Mouse (Mus musculus) frontal cortex, adult 2 months (tissue): ENCODE data around the gene Fam57a. TPM values are rescaled to one million over a fixed set of nuclear protein-coding genes. Genes with fewer than 3 reads are reported as not detected.
"Not testable (repeated sequence)": the region's sequence is repeated elsewhere in the genome, so short reads cannot be mapped to it uniquely, and the experiment has no call there.

Experiments
- DNase-seq, 2 experiments: peaks; one replicate each; pipeline ENCODE4 v3.0.0; 2022; ENCODE audit warnings: low spot score in 1 of 2; ENCODE audit errors: extremely low spot score in 1 of 2
- polyA plus RNA-seq: library from polyadenylated mRNA; depleted of rRNA; stranded (reverse); fragments of >200 nt; gene quantifications from 2 replicates; pipeline ENCODE4 v1.2.3, GENCODE M21; 2012

Fam57a gene
- polyA plus RNA-seq, 1 experiment: 26.1 TPM

DNA sequence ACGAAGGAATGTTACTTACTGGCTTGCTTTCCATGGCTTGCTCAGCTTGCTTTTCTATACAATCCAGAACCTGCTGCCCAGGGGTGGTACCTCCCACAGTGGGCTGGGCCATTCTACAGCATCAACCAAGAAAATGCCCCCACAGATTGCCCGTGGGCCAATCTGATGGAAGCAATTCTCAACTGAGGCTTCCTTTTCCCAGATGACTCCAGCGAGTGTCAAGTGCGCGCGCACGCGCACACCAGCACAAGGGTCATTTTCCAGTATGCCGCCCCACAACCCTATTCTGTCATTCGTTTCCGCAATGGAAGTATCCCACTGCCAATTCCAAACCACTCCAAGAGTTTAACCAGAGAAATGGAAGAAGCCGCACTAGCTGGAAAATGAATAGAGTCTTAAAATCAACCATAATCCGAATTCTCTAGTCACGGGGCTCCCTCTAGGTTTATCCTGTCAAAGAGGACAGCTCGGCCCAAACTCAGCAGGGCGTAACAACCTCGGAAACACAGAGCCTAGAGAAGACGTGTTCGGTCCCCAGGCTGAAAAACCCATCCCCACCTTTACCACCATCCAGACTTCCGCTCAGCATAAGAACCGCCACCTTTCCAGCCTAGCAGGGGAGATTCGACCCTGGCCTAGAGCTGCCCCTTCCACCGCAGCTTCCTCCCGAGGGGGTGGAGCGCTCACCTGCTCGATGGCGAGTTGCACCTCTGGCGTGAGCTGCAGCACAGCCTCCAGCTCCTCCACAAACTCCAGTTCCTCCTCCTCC is 561 bp upstream of the Fam57a start:
- peak; percentile 25 to 69 for DNase-seq

GRCm38 (mm10) chr11:76180146-76180540 is 672 bp downstream of the Fam57a start:
- no peak for DNase-seq

DNA sequence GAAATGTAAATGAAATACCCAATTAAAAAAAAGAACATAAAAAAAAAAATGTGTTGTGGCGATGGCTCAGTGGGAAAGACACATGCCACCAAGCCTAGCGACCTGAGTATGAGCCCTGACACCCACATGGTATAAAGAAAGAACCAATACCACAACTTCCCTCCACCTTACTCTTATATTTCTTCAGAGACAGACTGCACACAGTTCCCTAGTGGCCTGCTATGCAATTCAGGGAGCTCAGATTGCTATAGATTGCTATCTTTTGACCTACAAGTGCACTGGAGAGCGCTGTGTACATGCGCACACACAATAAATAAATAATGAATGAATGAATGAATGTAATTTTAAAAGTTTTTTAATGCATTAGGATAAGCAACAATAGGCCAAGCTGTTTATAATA is 4.3 kb downstream of the Fam57a start:
- DNase-seq: no peak

DNA sequence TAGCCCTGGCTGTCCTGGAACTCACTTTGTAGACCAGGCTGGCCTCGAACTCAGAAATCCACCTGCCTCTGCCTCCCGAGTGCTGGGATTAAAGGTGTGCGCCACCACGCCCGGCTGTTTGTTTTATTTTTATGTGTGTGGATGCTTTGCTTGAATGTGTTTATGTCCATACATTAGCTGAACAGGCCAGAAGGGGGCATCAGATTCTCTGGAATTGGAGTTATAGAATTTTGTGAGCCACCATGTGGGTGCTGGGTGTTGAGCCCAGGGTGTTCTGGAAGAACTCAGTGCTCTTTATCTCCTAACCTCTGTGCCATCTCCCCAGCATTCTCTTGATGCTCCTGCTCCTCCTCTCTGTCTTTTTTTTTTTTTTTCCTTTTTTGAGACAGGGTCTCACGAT is 7.4 kb downstream of the Fam57a start:
- no peak for DNase-seq

GRCm38 (mm10) chr11:76196275-76196976 is 17.0 kb downstream of the Fam57a start:
- DNase-seq: no peak

DNA sequence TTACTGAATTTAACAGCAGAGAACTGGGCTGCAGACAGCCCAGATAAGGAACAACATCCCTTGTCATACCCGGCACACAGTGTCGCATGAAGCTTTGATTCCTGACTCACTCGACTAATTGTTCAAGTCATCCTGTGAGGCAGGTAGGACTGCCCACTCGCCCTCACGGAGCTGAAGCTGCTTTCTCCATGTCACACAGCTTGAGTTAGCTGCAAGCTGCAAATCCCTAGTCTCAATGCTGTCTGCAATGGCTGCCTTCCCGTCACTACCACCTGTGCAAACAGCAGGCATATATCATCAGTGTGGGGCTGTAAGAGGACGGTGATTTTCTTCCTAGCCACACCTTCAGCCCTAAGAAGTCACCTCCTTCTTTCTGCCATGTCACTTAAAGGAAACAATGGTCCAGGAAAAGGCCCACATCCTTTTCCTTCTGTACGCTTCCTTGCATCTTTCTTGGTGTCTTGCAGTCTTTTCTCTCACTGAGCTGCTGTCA is 17.6 kb downstream of the Fam57a start:
- no peak for DNase-seq

DNA sequence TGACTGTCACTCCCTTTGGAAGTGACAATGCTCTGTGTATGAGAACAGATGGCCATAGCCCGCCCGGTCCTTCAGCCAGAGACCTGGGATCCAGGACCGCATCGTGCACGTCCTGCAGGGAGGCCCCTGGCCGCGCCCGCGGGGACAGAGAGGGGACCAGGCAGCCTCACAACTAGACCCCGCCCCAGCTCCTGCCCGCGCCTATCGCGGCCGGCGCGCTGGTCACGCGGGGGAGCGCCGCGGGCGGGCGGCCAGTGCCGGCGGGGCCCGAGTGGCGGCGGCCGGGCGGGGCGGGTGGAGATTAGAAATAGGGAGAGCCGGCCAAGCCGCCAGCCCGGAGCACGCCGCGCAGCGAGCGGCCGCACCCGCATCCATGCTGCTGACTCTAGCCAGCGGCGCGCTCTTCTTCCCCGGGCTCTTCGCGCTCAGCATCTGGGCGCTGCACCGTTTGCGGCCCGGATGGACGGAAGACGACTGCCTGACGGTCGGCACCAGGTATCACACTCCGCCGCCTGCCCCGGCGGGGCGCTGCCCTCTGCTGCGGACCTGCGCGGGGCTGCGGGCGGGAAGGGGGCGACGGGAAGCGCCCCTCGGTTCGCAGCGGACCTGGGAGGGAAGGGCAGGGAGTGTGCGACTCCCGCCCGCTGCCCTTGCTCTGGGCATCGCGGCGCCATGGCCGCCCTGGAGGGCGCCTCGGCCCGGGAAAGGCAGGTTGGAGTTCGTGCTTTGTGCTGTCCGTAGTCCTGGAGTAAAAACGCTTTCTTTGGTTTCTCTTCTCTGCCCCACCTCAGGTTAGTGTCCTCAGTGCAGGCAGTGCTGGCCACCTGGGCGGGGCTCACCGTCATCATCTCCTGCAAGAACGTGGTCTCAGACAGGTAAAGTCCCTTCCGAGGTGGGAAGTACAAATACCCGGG is 22.5 kb downstream of the Fam57a start:
- peak; percentile 55 to 77 for DNase-seq

DNA sequence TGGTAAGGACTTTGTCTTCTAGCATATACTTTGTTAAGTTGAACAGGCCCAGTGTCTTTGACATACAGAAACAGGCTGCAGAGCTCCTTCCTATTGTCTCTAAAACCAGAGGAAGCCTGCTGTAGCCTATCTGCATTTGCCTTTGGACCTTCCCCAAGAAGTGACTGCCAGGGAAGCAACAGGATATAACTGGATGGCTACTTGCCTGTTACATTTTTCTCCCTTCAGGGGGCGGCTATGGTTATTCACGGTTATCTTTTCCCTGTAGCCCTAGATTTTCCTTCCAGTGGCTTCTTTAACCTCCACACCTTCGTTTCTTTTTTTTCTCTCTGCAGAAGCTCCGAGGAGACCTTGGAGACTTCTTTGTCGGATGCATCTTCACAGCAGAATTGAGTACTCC is 27.3 kb downstream of the Fam57a start:
- DNase-seq: no peak

DNA sequence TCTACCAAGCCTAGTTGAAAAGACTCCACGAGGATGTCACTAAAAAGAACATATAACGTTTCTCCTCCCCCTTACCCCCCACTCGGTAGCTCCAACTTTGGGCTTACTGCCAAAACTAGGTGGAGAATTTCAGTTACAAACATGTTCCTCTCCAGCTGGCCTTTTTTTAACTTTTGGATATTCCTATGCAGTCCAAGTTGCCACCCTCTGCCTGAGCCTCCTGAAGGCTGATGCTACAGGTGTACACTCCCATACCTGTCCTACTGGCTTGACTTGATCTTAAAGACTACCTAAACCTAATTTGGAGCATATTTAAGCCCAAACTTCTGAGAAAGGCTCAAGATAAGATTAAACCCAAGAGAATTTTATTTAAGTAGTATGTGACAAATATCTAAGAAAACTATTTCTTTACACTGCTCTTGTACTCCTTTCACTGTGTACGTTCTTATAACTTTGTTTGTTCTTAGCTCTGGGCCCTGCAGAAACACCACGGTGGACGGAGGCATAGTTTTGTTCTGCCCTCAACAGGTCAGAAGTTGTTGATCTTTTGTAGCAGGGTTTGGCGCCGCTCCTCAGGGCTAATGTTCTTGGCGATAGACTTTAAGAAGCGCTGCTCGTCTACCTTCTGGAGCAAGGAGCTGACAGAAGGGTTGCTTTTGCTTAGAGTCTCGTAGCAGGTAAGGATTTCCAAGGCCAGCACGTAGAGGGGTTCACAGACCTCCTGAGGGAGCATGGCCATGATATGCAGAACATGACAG is 30.9 kb downstream of the Fam57a start:
- DNase-seq: peak in 1 of 2 experiments; percentile 43

DNA sequence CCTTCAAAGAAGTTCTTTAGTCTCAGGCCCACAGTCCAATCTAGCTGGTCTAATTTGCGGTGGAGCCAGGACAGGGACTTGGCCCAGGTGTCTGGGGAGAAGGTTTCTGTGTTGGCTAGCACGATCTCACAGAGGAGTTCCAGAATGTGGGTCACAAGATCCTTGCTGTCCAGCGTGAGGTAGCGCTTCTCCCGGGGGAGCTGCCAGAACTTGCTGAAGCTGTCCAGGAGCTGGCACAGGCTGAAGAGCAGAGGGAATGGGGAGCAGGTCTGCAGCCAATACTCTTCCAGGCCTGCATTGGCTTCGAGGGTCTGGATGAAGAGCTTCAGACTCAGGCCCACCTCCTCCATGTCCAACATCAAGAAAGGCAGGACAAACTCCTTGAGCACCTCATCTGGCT is 32.1 kb downstream of the Fam57a start:
- DNase-seq: not testable (repeated sequence)

DNA sequence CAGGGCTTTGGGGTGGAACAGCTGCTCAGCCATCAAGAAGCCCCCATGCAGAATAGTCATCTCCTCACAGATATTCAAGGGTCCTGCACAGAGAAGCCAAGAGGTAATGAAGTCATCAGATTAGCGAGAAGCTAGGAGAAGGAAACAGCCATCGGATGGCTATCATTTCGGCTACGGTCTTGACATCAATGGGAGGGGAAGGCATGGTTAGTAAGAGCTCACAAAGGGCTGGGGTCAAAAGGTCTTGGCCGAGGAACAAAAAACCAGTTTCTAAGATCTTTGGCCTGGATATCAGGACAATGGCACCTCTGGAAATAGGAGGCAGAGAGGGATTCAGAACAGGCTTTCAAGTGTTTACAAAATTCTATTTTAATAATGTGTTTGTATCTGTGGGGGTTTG is 34.4 kb downstream of the Fam57a start:
- no peak for DNase-seq

DNA sequence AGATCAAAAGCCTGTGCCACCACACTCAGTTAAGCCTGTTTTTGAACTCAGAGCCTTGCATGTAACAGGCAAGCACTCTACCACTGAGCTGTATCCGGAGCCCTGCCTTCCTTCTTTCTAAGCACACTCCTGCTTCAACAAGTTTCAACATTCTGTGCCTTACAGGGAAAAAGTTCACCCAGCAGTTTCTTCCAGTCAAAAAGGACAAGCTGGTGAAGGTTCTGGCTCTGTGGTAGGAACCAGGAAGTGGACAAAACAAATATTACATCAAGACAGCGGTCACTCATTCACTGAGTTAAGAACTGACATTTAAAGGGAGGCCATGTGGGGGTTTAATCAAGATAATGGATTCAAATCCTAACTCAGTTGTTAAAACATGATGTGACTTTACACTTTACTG is 35.5 kb downstream of the Fam57a start:
- no peak for DNase-seq

DNA sequence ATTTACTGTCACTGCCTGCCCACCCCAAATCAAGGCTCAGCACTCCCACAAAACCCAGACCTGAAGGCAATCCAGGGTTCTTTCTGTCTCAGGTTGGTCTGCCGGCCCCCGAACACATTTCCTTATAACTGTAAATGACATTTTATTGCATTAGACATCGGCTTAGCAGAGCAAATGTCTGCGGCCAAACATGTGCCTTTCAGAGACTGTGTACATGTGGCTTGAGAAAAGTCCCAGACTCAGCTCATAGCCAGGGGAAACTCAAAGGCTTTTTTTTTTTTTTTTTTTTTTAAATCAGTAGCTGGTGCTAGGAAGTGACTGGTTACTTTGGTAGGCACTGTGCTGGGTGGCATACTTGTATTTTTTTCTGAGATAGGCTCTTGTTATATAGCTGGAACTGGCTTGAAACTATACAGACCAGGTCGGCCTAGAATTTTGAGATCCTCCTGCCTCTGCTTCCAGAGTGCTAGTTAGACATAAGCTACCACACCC is 36.6 kb downstream of the Fam57a start:
- DNase-seq: no peak

DNA sequence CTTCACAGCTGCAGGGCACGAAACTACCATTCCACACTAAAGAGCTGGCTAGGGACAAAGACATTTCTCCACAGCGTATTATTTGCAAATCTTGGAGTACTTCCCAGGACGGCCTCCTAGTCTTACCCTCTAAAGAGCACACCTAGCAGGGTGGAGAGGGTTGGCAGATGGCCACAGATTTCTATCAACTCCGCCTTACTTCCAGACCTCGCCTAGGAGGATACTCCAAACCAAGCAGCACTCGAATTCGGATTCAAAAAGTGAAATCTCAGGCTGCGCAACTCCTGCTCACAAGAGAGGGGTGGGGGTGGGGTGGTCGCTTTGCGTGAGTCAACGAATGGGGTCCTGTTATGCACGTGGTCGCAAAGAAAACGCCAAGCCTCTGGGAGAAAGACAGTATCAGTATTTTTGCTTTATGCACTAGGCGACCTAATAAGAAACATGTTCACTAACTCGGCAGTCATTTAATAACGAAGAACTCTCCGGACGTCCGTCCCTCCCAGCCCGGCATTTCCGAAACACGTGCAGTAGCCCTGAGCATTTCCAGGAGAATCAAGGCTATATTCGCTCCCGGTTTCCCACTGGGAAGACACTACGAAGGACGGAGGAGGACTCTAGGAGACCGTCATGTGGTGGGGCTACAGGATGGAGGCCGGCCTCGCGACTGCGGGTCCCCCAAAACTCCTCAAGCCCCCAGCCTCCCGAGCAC is 37.4 kb downstream of the Fam57a start:
- DNase-seq: peak; percentile 26 to 37

DNA sequence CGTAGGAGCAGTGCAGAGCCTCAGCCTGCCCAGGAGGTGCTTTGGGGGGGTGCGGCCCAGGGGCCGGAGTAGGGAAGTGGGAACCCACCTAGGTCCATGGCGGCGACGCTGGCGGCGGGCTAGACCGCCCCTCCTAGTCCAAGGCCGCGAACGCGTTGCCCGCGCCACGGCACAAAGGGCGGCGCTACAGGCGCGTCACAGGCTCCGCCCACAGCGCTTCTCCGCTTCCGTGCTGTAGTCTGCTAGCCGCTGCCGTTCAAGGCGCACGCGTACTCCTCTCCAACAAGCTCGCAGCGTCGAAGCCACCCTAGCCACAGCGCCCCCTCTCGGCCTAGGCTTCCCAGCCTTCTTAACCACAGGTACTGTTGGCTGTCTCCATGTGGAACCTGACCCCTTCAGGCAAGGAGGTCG is 37.9 kb downstream of the Fam57a start, which contains the start of the genes Dbil5 and Gemin4:
TSS of gene Dbil5 (plus strand) at position 219 of the 411 bp plus-strand sequence.
TSS of gene Gemin4 (minus strand) at position 275 of the 411 bp plus-strand sequence.
- peak; percentile 92 to 98 for DNase-seq

DNA sequence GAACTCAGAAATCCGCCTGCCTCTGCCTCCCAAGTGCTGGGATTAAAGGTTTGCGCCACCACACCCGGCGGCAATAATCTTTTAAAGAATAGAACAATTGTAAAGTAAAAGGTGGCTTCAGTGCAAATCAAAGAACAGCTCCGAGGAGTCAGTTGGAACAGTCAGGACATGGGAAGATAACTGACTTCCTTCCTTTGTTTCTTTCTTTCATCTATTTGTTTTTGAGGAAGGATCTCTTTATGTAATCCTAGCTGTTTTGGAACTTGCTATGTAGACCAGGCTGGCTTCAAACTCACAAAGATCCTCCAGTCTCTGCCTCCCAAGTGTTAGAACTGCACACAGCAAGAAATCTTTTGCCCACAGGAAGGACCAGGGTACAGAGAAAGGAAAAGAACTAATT is 45.2 kb downstream of the Fam57a start:
- DNase-seq: no peak

- no peak for DNase-seq
These were observed 45.6 kb downstream of the Fam57a start for GRCm38 (mm10) chr11:76225051-76225450.

- DNase-seq: no peak
These were observed 56.7 kb downstream of the Fam57a start for GRCm38 (mm10) chr11:76236136-76236535.

DNA sequence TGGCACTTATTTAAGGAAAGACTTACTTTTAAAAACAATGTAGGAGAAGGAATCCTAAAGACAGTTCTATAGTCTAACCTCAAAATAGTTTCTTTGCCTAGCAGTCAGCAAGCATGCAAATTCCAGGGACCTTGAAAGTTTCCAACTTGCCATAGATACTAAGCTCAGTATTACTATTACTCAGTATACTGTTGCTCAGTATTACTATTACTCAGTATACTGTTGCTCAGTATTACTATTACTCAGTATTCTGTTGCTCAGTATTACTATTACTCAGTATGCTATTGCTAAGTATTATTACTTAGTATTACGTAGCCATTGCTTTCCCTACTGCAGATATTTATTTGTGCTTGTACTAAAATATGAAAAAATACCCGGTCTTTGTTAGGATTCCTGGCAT is 60.3 kb downstream of the Fam57a start:
- no peak for DNase-seq
